Mouse (Mus musculus): ENCODE results near the gene Ptbp3. TPM values are rescaled to one million over a fixed set of nuclear protein-coding genes. Genes with fewer than 3 reads are reported as not detected.
"Not testable (repeated sequence)": the region's sequence is repeated elsewhere in the genome, so short reads cannot be mapped to it uniquely, and the experiment has no call there.

Ptbp3 gene
- polyA plus RNA-seq, 1 experiment from 2014 or later = 30.3 TPM

- H3K4me2 ChIP-seq (ENCODE audit: low read depth, low read length, severe bottlenecking) = peak overlapping the region; percentile 88
- H3K27ac ChIP-seq (ENCODE audit: low read depth, low read length) = peak overlapping the region; percentile 71; the same call in 1 of the 2 replicates
- H3K9me3 ChIP-seq (ENCODE audit: control insufficient read depth, low read length) = no peaks in the 10 kb centered on the region
- H3K36me3 ChIP-seq (ENCODE audit: control insufficient read depth, insufficient read depth, low read length) = no peaks in the 10 kb centered on the region
- 0 out of 2 replicates have a peak, but pooled peaks cover 2% of the 10 kb centered on the region for H3K4me1 ChIP-seq (replicated peaks; ENCODE audit: control insufficient read depth, insufficient read depth, low read length)
- WGBS = under 1% methylated on average over 23 of the region's 23 CpGs
- peak; percentile 32 for ATAC-seq (replicated peaks; ENCODE audit: low FRiP score)
- DNase-seq (ENCODE audit: low spot score) = peak; percentile 50
- no peaks in the 10 kb centered on the region for H3K27me3 ChIP-seq (ENCODE audit: control insufficient read depth, insufficient read depth, low read length)
- H3K4me3 ChIP-seq (ENCODE audit: low read depth, low read length) = peak overlapping the region; percentile 54
- peak overlapping the region; percentile 61 for H3K9ac ChIP-seq (ENCODE audit: low read length)
Measured at GRCm38 (mm10) chr4:59580495-59581281, 31.5 kb upstream of the Ptbp3 start.

- DNase-seq (ENCODE audit: low spot score) = no peak
- Histone ChIP-seq H3K9me3 (ENCODE audit: control insufficient read depth, low read length) (no peaks in the 10 kb centered on the region), H3K4me2 (ENCODE audit: low read depth, low read length, severe bottlenecking) (no peak overlapping the region), H3K4me1 (replicated peaks; ENCODE audit: control insufficient read depth, insufficient read depth, low read length) (no peaks in the 10 kb centered on the region), H3K27ac (ENCODE audit: low read depth, low read length) (no peak overlapping the region), H3K36me3 (ENCODE audit: control insufficient read depth, insufficient read depth, low read length) (no peaks in the 10 kb centered on the region), H3K27me3 (ENCODE audit: control insufficient read depth, insufficient read depth, low read length) (no peaks in the 10 kb centered on the region), H3K4me3 (ENCODE audit: low read depth, low read length) (no peak overlapping the region), H3K9ac (ENCODE audit: low read length) (no peak overlapping the region)
- WGBS = 84% methylated on average over 11 of the region's 11 CpGs
- no peak for ATAC-seq (replicated peaks; ENCODE audit: low FRiP score)
Measured at GRCm38 (mm10) chr4:59575184-59575958, 26.2 kb upstream of the Ptbp3 start.

- no peak overlapping the region for H3K27ac ChIP-seq (ENCODE audit: low read depth, low read length)
- ATAC-seq (replicated peaks; ENCODE audit: low FRiP score) (no peak), DNase-seq (ENCODE audit: low spot score) (no peak)
- 87% methylated on average over 11 of the region's 11 CpGs for WGBS
- no peaks in the 10 kb centered on the region for H3K9me3 ChIP-seq (ENCODE audit: control insufficient read depth, low read length)
- no peaks in the 10 kb centered on the region for H3K4me1 ChIP-seq (replicated peaks; ENCODE audit: control insufficient read depth, insufficient read depth, low read length)
- H3K27me3 ChIP-seq (ENCODE audit: control insufficient read depth, insufficient read depth, low read length) = no peaks in the 10 kb centered on the region
- H3K36me3 ChIP-seq (ENCODE audit: control insufficient read depth, insufficient read depth, low read length) = no peaks in the 10 kb centered on the region
- H3K9ac ChIP-seq (ENCODE audit: low read length) = no peak overlapping the region
- no peak overlapping the region for H3K4me3 ChIP-seq (ENCODE audit: low read depth, low read length)
- no peak overlapping the region for H3K4me2 ChIP-seq (ENCODE audit: low read depth, low read length, severe bottlenecking)
Measured at GRCm38 (mm10) chr4:59572521-59573118, 23.5 kb upstream of the Ptbp3 start.

GRCm38 (mm10) chr4:59570519-59570918 lies 21.4 kb upstream of the Ptbp3 start:
- H3K4me2 ChIP-seq (ENCODE audit: low read depth, low read length, severe bottlenecking); H3K36me3 ChIP-seq (ENCODE audit: control insufficient read depth, insufficient read depth, low read length); H3K27me3 ChIP-seq (ENCODE audit: control insufficient read depth, insufficient read depth, low read length); H3K9ac ChIP-seq (ENCODE audit: low read length); H3K9me3 ChIP-seq (ENCODE audit: control insufficient read depth, low read length); DNase-seq (ENCODE audit: low spot score); H3K4me3 ChIP-seq (ENCODE audit: low read depth, low read length); ATAC-seq (replicated peaks; ENCODE audit: low FRiP score); H3K27ac ChIP-seq (ENCODE audit: low read depth, low read length); H3K4me1 ChIP-seq (replicated peaks; ENCODE audit: control insufficient read depth, insufficient read depth, low read length): not testable (repeated sequence)
- 94% methylated on average over 7 of the region's 8 CpGs for WGBS

- H3K4me3 ChIP-seq (ENCODE audit: low read depth, low read length) = no peak overlapping the region
- H3K9me3 ChIP-seq (ENCODE audit: control insufficient read depth, low read length) = no peaks in the 10 kb centered on the region
- DNase-seq (ENCODE audit: low spot score) = peak; percentile 81
- H3K27ac ChIP-seq (ENCODE audit: low read depth, low read length) = no peak overlapping the region
- ATAC-seq (replicated peaks; ENCODE audit: low FRiP score) = no peak
- 8% methylated on average over 7 of the region's 7 CpGs for WGBS
- no peaks in the 10 kb centered on the region for H3K4me1 ChIP-seq (replicated peaks; ENCODE audit: control insufficient read depth, insufficient read depth, low read length)
- no peaks in the 10 kb centered on the region for H3K36me3 ChIP-seq (ENCODE audit: control insufficient read depth, insufficient read depth, low read length)
- H3K9ac ChIP-seq (ENCODE audit: low read length) = no peak overlapping the region
- H3K27me3 ChIP-seq (ENCODE audit: control insufficient read depth, insufficient read depth, low read length) = no peaks in the 10 kb centered on the region
- no peak overlapping the region for H3K4me2 ChIP-seq (ENCODE audit: low read depth, low read length, severe bottlenecking)
Measured at GRCm38 (mm10) chr4:59569538-59569937, 20.4 kb upstream of the Ptbp3 start.

GRCm38 (mm10) chr4:59567576-59568260 lies 18.6 kb upstream of the Ptbp3 start:
- H3K27ac ChIP-seq (ENCODE audit: low read depth, low read length) = no peak overlapping the region
- WGBS = 85% methylated on average over 6 of the region's 6 CpGs
- no peak for ATAC-seq (replicated peaks; ENCODE audit: low FRiP score)
- no peak overlapping the region for H3K9ac ChIP-seq (ENCODE audit: low read length)
- DNase-seq (ENCODE audit: low spot score) = no peak
- H3K9me3 ChIP-seq (ENCODE audit: control insufficient read depth, low read length) = no peaks in the 10 kb centered on the region
- H3K36me3 ChIP-seq (ENCODE audit: control insufficient read depth, insufficient read depth, low read length) = no peaks in the 10 kb centered on the region
- no peak overlapping the region for H3K4me2 ChIP-seq (ENCODE audit: low read depth, low read length, severe bottlenecking)
- H3K4me3 ChIP-seq (ENCODE audit: low read depth, low read length) = no peak overlapping the region
- no peaks in the 10 kb centered on the region for H3K4me1 ChIP-seq (replicated peaks; ENCODE audit: control insufficient read depth, insufficient read depth, low read length)
- no peaks in the 10 kb centered on the region for H3K27me3 ChIP-seq (ENCODE audit: control insufficient read depth, insufficient read depth, low read length)

GRCm38 (mm10) chr4:59565571-59566188 lies 16.5 kb upstream of the Ptbp3 start:
- no peak for ATAC-seq (replicated peaks; ENCODE audit: low FRiP score)
- WGBS = 79% methylated on average over 8 of the region's 8 CpGs

GRCm38 (mm10) chr4:59564128-59564527 lies 15.0 kb upstream of the Ptbp3 start:
- no peaks in the 10 kb centered on the region for H3K9me3 ChIP-seq (ENCODE audit: control insufficient read depth, low read length)
- no peaks in the 10 kb centered on the region for H3K4me1 ChIP-seq (replicated peaks; ENCODE audit: control insufficient read depth, insufficient read depth, low read length)
- 75% methylated on average over 3 of the region's 3 CpGs for WGBS
- DNase-seq (ENCODE audit: low spot score) (no peak), ATAC-seq (replicated peaks; ENCODE audit: low FRiP score) (no peak)
- H3K27me3 ChIP-seq (ENCODE audit: control insufficient read depth, insufficient read depth, low read length) = no peaks in the 10 kb centered on the region
- H3K4me3 ChIP-seq (ENCODE audit: low read depth, low read length) = no peak overlapping the region
- H3K27ac ChIP-seq (ENCODE audit: low read depth, low read length) = no peak overlapping the region
- H3K9ac ChIP-seq (ENCODE audit: low read length) = no peak overlapping the region
- H3K4me2 ChIP-seq (ENCODE audit: low read depth, low read length, severe bottlenecking) = no peak overlapping the region
- no peaks in the 10 kb centered on the region for H3K36me3 ChIP-seq (ENCODE audit: control insufficient read depth, insufficient read depth, low read length)

More at GRCm38 (mm10) chr4:59565571-59566188, 16.5 kb upstream of the Ptbp3 start:
- no peak overlapping the region for H3K27ac ChIP-seq (ENCODE audit: low read depth, low read length)
- no peaks in the 10 kb centered on the region for H3K27me3 ChIP-seq (ENCODE audit: control insufficient read depth, insufficient read depth, low read length)
- H3K4me2 ChIP-seq (ENCODE audit: low read depth, low read length, severe bottlenecking) = no peak overlapping the region
- no peaks in the 10 kb centered on the region for H3K36me3 ChIP-seq (ENCODE audit: control insufficient read depth, insufficient read depth, low read length)
- H3K4me1 ChIP-seq (replicated peaks; ENCODE audit: control insufficient read depth, insufficient read depth, low read length) = no peaks in the 10 kb centered on the region
- no peak overlapping the region for H3K9ac ChIP-seq (ENCODE audit: low read length)
- H3K4me3 ChIP-seq (ENCODE audit: low read depth, low read length) = no peak overlapping the region
- no peaks in the 10 kb centered on the region for H3K9me3 ChIP-seq (ENCODE audit: control insufficient read depth, low read length)
- no peak for DNase-seq (ENCODE audit: low spot score)

All from forebrain, embryonic 11.5 days (tissue).